Mouse (Mus musculus): ENCODE results near the gene Cog7. TPM values are rescaled to one million over a fixed set of nuclear protein-coding genes. Genes with fewer than 3 reads are reported as not detected.

Cog7 gene
- polyA plus RNA-seq, 1 experiment, result 9.9 TPM

- no peaks in the 10 kb centered on the region for H3K27me3 ChIP-seq (ENCODE audit: control insufficient read depth, insufficient read depth, low read length)
- DNase-seq (ENCODE audit: low read depth in 1 of 2, low spot score in 2 of 2), result no peak
- TF ChIP-seq CTCF (IDR thresholded peaks at IDR 0.05; ENCODE audit: extremely low read depth, insufficient read depth, insufficient read length, insufficient replicate concordance), result no peak
- TF ChIP-seq POLR2A (IDR thresholded peaks at IDR 0.05; ENCODE audit: low read depth, low read length), result no peak
- no peaks in the 10 kb centered on the region for H3K36me3 ChIP-seq (ENCODE audit: control insufficient read depth, insufficient read depth, low read length)
- WGBS, result 73% methylated on average over 8 of the region's 8 CpGs
- no peak overlapping the region for H3K27ac ChIP-seq (ENCODE audit: insufficient read depth, low read length)
- no peak overlapping the region for H3K4me3 ChIP-seq (ENCODE audit: extremely low read depth, insufficient read depth, insufficient read length)
- no peaks in the 10 kb centered on the region for H3K4me1 ChIP-seq (ENCODE audit: control insufficient read depth, insufficient read depth, insufficient read length)
Measured at GRCm38 (mm10) chr7:121912250-121912649, 69.3 kb downstream of the Cog7 start.

DNA sequence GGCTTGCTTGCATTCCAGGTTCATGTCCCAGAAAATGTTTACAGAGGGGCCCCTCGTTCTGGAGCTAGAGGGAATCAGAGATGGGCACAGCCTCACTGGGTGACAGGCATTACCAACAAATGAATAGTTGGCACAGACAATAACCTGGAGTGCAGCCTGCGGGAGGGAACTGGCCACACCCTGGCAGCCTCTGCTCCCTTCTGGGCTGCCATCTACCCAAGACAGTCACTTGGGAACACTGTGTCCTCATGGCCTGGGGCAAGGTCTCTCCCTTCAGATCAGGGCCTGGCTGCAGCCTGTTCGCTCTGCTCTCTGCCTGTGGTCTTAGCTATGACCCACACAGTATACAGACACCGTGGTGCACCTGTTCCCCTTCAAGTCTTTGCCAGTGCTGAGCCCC is 74.6 kb downstream of the Cog7 start:
- WGBS, result 77% methylated on average over 4 of the region's 4 CpGs
- Histone ChIP-seq H3K36me3 (ENCODE audit: control insufficient read depth, insufficient read depth, low read length) (no peaks in the 10 kb centered on the region), H3K4me3 (ENCODE audit: extremely low read depth, insufficient read depth, insufficient read length) (no peak overlapping the region), H3K27ac (ENCODE audit: insufficient read depth, low read length) (no peak overlapping the region), H3K4me1 (ENCODE audit: control insufficient read depth, insufficient read depth, insufficient read length) (no peaks in the 10 kb centered on the region), H3K27me3 (ENCODE audit: control insufficient read depth, insufficient read depth, low read length) (no peaks in the 10 kb centered on the region)
- no peak for TF ChIP-seq CTCF (IDR thresholded peaks at IDR 0.05; ENCODE audit: extremely low read depth, insufficient read depth, insufficient read length, insufficient replicate concordance)
- no peak for TF ChIP-seq POLR2A (IDR thresholded peaks at IDR 0.05; ENCODE audit: low read depth, low read length)
- DNase-seq (ENCODE audit: low read depth in 1 of 2, low spot score in 2 of 2), result no peak

GRCm38 (mm10) chr7:121902757-121903411 is 78.6 kb downstream of the Cog7 start:
- Histone ChIP-seq H3K36me3 (ENCODE audit: control insufficient read depth, insufficient read depth, low read length) (no peaks in the 10 kb centered on the region), H3K4me3 (ENCODE audit: extremely low read depth, insufficient read depth, insufficient read length) (no peak overlapping the region), H3K4me1 (ENCODE audit: control insufficient read depth, insufficient read depth, insufficient read length) (no peaks in the 10 kb centered on the region), H3K27me3 (ENCODE audit: control insufficient read depth, insufficient read depth, low read length) (no peaks in the 10 kb centered on the region), H3K27ac (ENCODE audit: insufficient read depth, low read length) (no peak overlapping the region)
- no peak for DNase-seq (ENCODE audit: low read depth in 1 of 2, low spot score in 2 of 2)
- WGBS, result 84% methylated on average over 8 of the region's 8 CpGs
- TF ChIP-seq POLR2A (IDR thresholded peaks at IDR 0.05; ENCODE audit: low read depth, low read length) (no peak), CTCF (IDR thresholded peaks at IDR 0.05; ENCODE audit: extremely low read depth, insufficient read depth, insufficient read length, insufficient replicate concordance) (no peak)

DNA sequence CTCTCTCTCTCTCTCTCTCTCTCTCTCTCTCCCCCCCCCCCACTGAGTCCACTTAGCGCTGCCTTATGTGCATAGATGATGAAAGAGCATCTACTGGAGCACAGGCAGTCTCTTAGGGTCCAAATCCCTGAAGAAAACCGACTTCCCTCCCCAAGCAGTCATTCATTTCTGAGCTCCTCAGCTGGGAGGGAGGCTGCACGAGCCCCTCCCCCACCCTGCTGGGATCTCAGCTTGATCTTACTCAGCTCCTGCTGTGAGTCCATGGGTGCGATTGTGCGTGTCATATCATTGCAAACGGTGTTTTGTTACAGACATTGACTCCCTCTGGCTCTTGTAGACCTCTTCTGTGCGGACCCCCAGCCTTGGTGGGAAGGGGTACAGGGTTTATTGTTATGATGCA is 81.6 kb downstream of the Cog7 start:
- no peak overlapping the region for H3K27ac ChIP-seq (ENCODE audit: insufficient read depth, low read length)
- no peaks in the 10 kb centered on the region for H3K36me3 ChIP-seq (ENCODE audit: control insufficient read depth, insufficient read depth, low read length)
- 19% methylated on average over 7 of the region's 7 CpGs for WGBS
- DNase-seq (ENCODE audit: low read depth in 1 of 2, low spot score in 2 of 2), result no peak
- H3K4me3 ChIP-seq (ENCODE audit: extremely low read depth, insufficient read depth, insufficient read length), result no peak overlapping the region
- no peaks in the 10 kb centered on the region for H3K27me3 ChIP-seq (ENCODE audit: control insufficient read depth, insufficient read depth, low read length)
- no peak for TF ChIP-seq CTCF (IDR thresholded peaks at IDR 0.05; ENCODE audit: extremely low read depth, insufficient read depth, insufficient read length, insufficient replicate concordance)
- no peak for TF ChIP-seq POLR2A (IDR thresholded peaks at IDR 0.05; ENCODE audit: low read depth, low read length)
- H3K4me1 ChIP-seq (ENCODE audit: control insufficient read depth, insufficient read depth, insufficient read length), result no peaks in the 10 kb centered on the region

GRCm38 (mm10) chr7:121899311-121899710 is 82.2 kb downstream of the Cog7 start:
- peak; percentile 43; the same call in 1 of the 2 replicates for TF ChIP-seq CTCF (IDR thresholded peaks at IDR 0.05; ENCODE audit: extremely low read depth, insufficient read depth, insufficient read length, insufficient replicate concordance)
- TF ChIP-seq POLR2A (IDR thresholded peaks at IDR 0.05; ENCODE audit: low read depth, low read length), result no peak
- Histone ChIP-seq H3K27ac (ENCODE audit: insufficient read depth, low read length) (no peak overlapping the region), H3K4me3 (ENCODE audit: extremely low read depth, insufficient read depth, insufficient read length) (no peak overlapping the region), H3K27me3 (ENCODE audit: control insufficient read depth, insufficient read depth, low read length) (no peaks in the 10 kb centered on the region), H3K4me1 (ENCODE audit: control insufficient read depth, insufficient read depth, insufficient read length) (no peaks in the 10 kb centered on the region), H3K36me3 (ENCODE audit: control insufficient read depth, insufficient read depth, low read length) (no peaks in the 10 kb centered on the region)
- whole genome bisulfite sequencing, result 16% methylated on average over 14 of the region's 14 CpGs
- DNase-seq (ENCODE audit: low read depth in 1 of 2, low spot score in 2 of 2), result peak in 1 of 2 experiments; percentile 15

GRCm38 (mm10) chr7:121896689-121897088 is 84.8 kb downstream of the Cog7 start:
- Histone ChIP-seq H3K27ac (ENCODE audit: insufficient read depth, low read length) (no peak overlapping the region), H3K27me3 (ENCODE audit: control insufficient read depth, insufficient read depth, low read length) (no peaks in the 10 kb centered on the region), H3K4me3 (ENCODE audit: extremely low read depth, insufficient read depth, insufficient read length) (no peak overlapping the region), H3K36me3 (ENCODE audit: control insufficient read depth, insufficient read depth, low read length) (no peaks in the 10 kb centered on the region), H3K4me1 (ENCODE audit: control insufficient read depth, insufficient read depth, insufficient read length) (no peaks in the 10 kb centered on the region)
- TF ChIP-seq POLR2A (IDR thresholded peaks at IDR 0.05; ENCODE audit: low read depth, low read length) (no peak), CTCF (IDR thresholded peaks at IDR 0.05; ENCODE audit: extremely low read depth, insufficient read depth, insufficient read length, insufficient replicate concordance) (no peak)
- 66% methylated on average over 6 of the region's 6 CpGs for WGBS
- DNase-seq (ENCODE audit: low read depth in 1 of 2, low spot score in 2 of 2), result no peak

DNA sequence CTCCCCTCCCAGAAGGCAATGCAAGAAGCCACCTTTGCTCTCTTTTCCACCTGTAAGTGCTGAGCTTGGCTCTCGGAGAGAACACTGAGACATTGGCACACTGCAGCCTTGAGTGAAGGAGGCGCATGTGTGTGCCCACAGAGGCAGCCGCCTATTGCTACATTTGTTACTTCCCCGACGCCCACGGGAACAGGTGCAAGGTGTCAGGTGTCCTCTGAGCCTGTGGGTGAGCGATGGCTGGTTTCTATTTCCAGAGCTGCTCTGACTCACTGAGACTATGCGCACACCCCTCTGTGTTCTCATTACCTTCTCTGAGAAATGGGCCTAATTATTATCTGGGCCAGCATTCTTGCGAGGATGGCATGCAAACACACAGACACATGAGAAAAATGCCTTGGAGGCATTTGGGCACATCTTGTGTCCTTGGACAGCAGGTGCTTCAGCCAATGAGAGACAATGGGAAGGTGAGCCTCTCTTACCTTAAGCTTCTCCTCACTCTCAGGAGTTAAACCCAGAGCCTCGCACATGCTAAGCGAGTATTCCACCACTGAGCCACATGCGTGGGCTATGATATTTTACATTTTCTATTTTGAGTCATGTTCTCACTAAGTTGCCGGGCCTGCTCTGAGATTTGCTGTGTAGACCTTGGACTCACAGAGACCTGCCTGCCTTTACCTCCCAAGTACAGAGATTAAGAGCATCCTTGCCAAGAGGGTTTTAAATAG is 90.7 kb downstream of the Cog7 start:
- DNase-seq (ENCODE audit: low read depth in 1 of 2, low spot score in 2 of 2), result no peak
- Histone ChIP-seq H3K27me3 (ENCODE audit: control insufficient read depth, insufficient read depth, low read length) (no peaks in the 10 kb centered on the region), H3K4me3 (ENCODE audit: extremely low read depth, insufficient read depth, insufficient read length) (no peak overlapping the region), H3K36me3 (ENCODE audit: control insufficient read depth, insufficient read depth, low read length) (no peaks in the 10 kb centered on the region), H3K27ac (ENCODE audit: insufficient read depth, low read length) (no peak overlapping the region), H3K4me1 (ENCODE audit: control insufficient read depth, insufficient read depth, insufficient read length) (no peaks in the 10 kb centered on the region)
- WGBS, result 75% methylated on average over 13 of the region's 13 CpGs
- no peak for TF ChIP-seq CTCF (IDR thresholded peaks at IDR 0.05; ENCODE audit: extremely low read depth, insufficient read depth, insufficient read length, insufficient replicate concordance)
- no peak for TF ChIP-seq POLR2A (IDR thresholded peaks at IDR 0.05; ENCODE audit: low read depth, low read length)

Data from spleen, adult 2 months (tissue).